Mouse (Mus musculus) layer of hippocampus, adult 18-20 months (tissue): ENCODE results near the gene Ptpn22. TPM values are rescaled to one million over a fixed set of nuclear protein-coding genes. Genes with fewer than 3 reads are reported as not detected.

Experiments used
- DNase-seq, 2 experiments: peaks; one replicate each; pipeline ENCODE4 v3.0.0; 2022; ENCODE audit warnings: low spot score in 2 of 2
- total RNA-seq, 2 experiments: library from RNA; stranded (reverse); gene quantifications; 2 replicates each; pipeline ENCODE4 v1.2.3; 2021

The Ptpn22 gene
- total RNA-seq, 2 experiments from 2014 or later = 0.68 to 0.89 TPM

- DNase-seq = no peak
Measured at GRCm38 (mm10) chr3:103916205-103916838, 56.7 kb downstream of the Ptpn22 start.

GRCm38 (mm10) chr3:103916839-103917237, 57.2 kb downstream of the Ptpn22 start:
- DNase-seq = no peak

- no peak for DNase-seq
Measured at GRCm38 (mm10) chr3:103920094-103920493, 60.5 kb downstream of the Ptpn22 start.

GRCm38 (mm10) chr3:103925302-103925701, 65.7 kb downstream of the Ptpn22 start:
- DNase-seq = no peak

GRCm38 (mm10) chr3:103927511-103927910, 67.9 kb downstream of the Ptpn22 start:
- DNase-seq = no peak

- peak; percentile 22 to 67 for DNase-seq
Measured at GRCm38 (mm10) chr3:103944794-103945562, 85.4 kb downstream of the Ptpn22 start.

- DNase-seq = no peak
Measured at GRCm38 (mm10) chr3:103948666-103949065, 89.1 kb downstream of the Ptpn22 start.

- DNase-seq = no peak
Measured at GRCm38 (mm10) chr3:103960622-103961021, 101.0 kb downstream of the Ptpn22 start.

Other genes with a start within 250 kb of the Ptpn22 start
- gene Atg4a-ps, start 213.7 kb upstream of the Ptpn22 start, total RNA-seq = 1 to 10 TPM in 1 of 2 experiments, under 1 TPM in 1; 0.18 to 1.2 TPM
- 10 to 100 TPM; 12.0 to 14.1 TPM for gene Olfml3, start 121.8 kb upstream of the Ptpn22 start, total RNA-seq
- gene Gm10964, start 120.4 kb upstream of the Ptpn22 start, total RNA-seq = not detected
- 100 to 1,000 TPM; 131 to 137 TPM for gene Hipk1, start 68.2 kb upstream of the Ptpn22 start, total RNA-seq
- 10 to 100 TPM in 1 of 2 experiments, 1 to 10 TPM in 1; 9.0 to 12.2 TPM for gene Dclre1b, start 50.4 kb upstream of the Ptpn22 start, total RNA-seq
- 10 to 100 TPM; 11.4 to 12.6 TPM for gene Ap4b1, start 50.3 kb upstream of the Ptpn22 start, total RNA-seq
- gene Gm43064, start 50.2 kb upstream of the Ptpn22 start, total RNA-seq = under 1 TPM; 0.42 to 0.79 TPM
- gene Bcl2l15, start 27.2 kb upstream of the Ptpn22 start, total RNA-seq = 1 to 10 TPM; 1.1 to 1.4 TPM
- 10 to 100 TPM; 22.1 to 25.9 TPM for gene Rsbn1, start 54.3 kb downstream of the Ptpn22 start, total RNA-seq
- gene Phtf1, start 108.3 kb downstream of the Ptpn22 start, total RNA-seq = 10 to 100 TPM; 42.4 to 43.7 TPM